ENCODE assay signal across 21 mouse cellular contexts in genomic region chr10:14034790-14035189, GRCm38 (mm10).
DNase-seq lines count a peak whose midpoint lies in the region; TF ChIP-seq lines count a peak whose summit lies in the region.
"Had no signal": no experiment of that assay in that cellular context is flagged by ENCODE, and none has a peak within 500 bp of the region (broad histone marks: within the 10 kb centered on the region; RNA-seq: fewer than 3 reads in every experiment).

No protein-coding gene starts in this region.

- no peak overlapping the region for H3K27ac ChIP-seq in heart, embryonic 10.5 days
- no peak overlapping the region for H3K27ac ChIP-seq in liver, adult 2 months (replicated peaks; ENCODE audit: insufficient read depth, low read depth, low read length)
- H3K27ac ChIP-seq: embryonic facial prominence, embryonic 15.5 days; forebrain, embryonic 15.5 days; heart, embryonic 15.5 days; hindbrain, embryonic 14.5 days; intestine, embryonic 15.5 days; limb, embryonic 15.5 days; neural tube, embryonic 15.5 days had no signal

- no peaks in the 10 kb centered on the region for H3K27me3 ChIP-seq in heart, embryonic 10.5 days (ENCODE audit: insufficient read depth, poor library complexity, severe bottlenecking)
- no peaks in the 10 kb centered on the region for H3K27me3 ChIP-seq in liver, adult 2 months (ENCODE audit: control insufficient read depth, insufficient read depth, low read length)
- H3K27me3 ChIP-seq: embryonic facial prominence, embryonic 15.5 days; forebrain, embryonic 15.5 days; heart, embryonic 15.5 days; intestine, embryonic 15.5 days; limb, embryonic 15.5 days; neural tube, embryonic 15.5 days had no signal

- 64% methylated on average over 7 of the region's 7 CpGs for WGBS in heart, embryonic 10.5 days
- WGBS in liver, adult 2 months: 42% methylated on average over 7 of the region's 7 CpGs

- peaks cover 9% of the 10 kb centered on the region; the same call in 1 of the 2 replicates for H3K4me1 ChIP-seq in heart, embryonic 10.5 days
- peaks cover 6% of the 10 kb centered on the region for H3K4me1 ChIP-seq in liver, adult 2 months (ENCODE audit: control insufficient read depth, insufficient read depth, low read length)
- H3K4me1 ChIP-seq: embryonic facial prominence, embryonic 15.5 days; forebrain, embryonic 15.5 days; intestine, embryonic 15.5 days; limb, embryonic 15.5 days had no signal

- H3K9ac ChIP-seq in liver, adult 2 months (ENCODE audit: low read depth, low read length): no peak overlapping the region
- H3K9ac ChIP-seq: embryonic facial prominence, embryonic 15.5 days; forebrain, embryonic 15.5 days; heart, embryonic 15.5 days; hindbrain, embryonic 14.5 days; intestine, embryonic 15.5 days; limb, embryonic 15.5 days; neural tube, embryonic 15.5 days had no signal

- H3K79me2 ChIP-seq in liver, adult 2 months (ENCODE audit: control insufficient read depth, insufficient read depth, low read length): peaks cover 10% of the 10 kb centered on the region; the same call in 1 of the 2 replicates

- peak; percentile 93 for DNase-seq in heart, adult 11 months
- no peak for DNase-seq in heart, embryonic 10.5 days (ENCODE audit: low spot score)
- peak; percentile 66 for DNase-seq in liver, adult 2 months (ENCODE audit: extremely low read depth, low read depth, low spot score)
- no peak for DNase-seq in liver
- DNase-seq in induced T-regulatory cell, adult 2 months (ENCODE audit: low read depth): peak; percentile 57
- no peak for DNase-seq in layer of hippocampus, adult 9-11 months
- no peak for DNase-seq in layer of hippocampus, postnatal 14 days (ENCODE audit: low spot score in 2 of 2)
- DNase-seq: adrenal gland, postnatal 36 days; cerebellum, adult 11 months; cerebellum, adult 9-11 months; gastrocnemius, postnatal 36 days; heart, postnatal 36 days; kidney, postnatal 4 days; left cerebral cortex, postnatal 4 days had no signal

- H3K4me3 ChIP-seq in heart, embryonic 10.5 days: no peak overlapping the region
- no peak overlapping the region for H3K4me3 ChIP-seq in liver, adult 2 months (ENCODE audit: insufficient read depth, low read depth, low read length)
- H3K4me3 ChIP-seq: embryonic facial prominence, embryonic 15.5 days; forebrain, embryonic 15.5 days; heart, embryonic 15.5 days; intestine, embryonic 15.5 days; limb, embryonic 15.5 days; neural tube, embryonic 15.5 days had no signal

- TF ChIP-seq CTCF in liver, adult 2 months (IDR thresholded peaks at IDR 0.05; ENCODE audit: low read depth, low read length): no peak

- TF ChIP-seq POLR2A in liver, adult 2 months (IDR thresholded peaks at IDR 0.05; ENCODE audit: extremely low read depth, insufficient read depth, low read length): no peak

- H3K9me3 ChIP-seq in heart, embryonic 10.5 days: no peaks in the 10 kb centered on the region
- H3K9me3 ChIP-seq: embryonic facial prominence, embryonic 15.5 days; forebrain, embryonic 15.5 days; heart, embryonic 15.5 days; intestine, embryonic 15.5 days; limb, embryonic 15.5 days; neural tube, embryonic 15.5 days had no signal

- no peaks in the 10 kb centered on the region for H3K36me3 ChIP-seq in heart, embryonic 10.5 days
- H3K36me3 ChIP-seq in liver, adult 2 months (ENCODE audit: control insufficient read depth, insufficient read depth, low read length): no peaks in the 10 kb centered on the region
- H3K36me3 ChIP-seq: embryonic facial prominence, embryonic 15.5 days; forebrain, embryonic 15.5 days; heart, embryonic 15.5 days; intestine, embryonic 15.5 days; limb, embryonic 15.5 days; neural tube, embryonic 15.5 days had no signal

Comparison
In these comparisons a context has a peak if more than half of its experiments do, and no peak if none do; other contexts are left out.
1. DNase-seq: peak in heart, adult 11 months (single experiment), liver, adult 2 months (single experiment) and induced T-regulatory cell, adult 2 months (single experiment); none in heart, embryonic 10.5 days (single experiment), liver (single experiment), layer of hippocampus, adult 9-11 months (single experiment) and layer of hippocampus, postnatal 14 days (0 of 2).